Mouse (Mus musculus) fibroblast of lung, adult 2 months (primary cell): Measurements from ENCODE around the gene Lrrn2.
"Not testable (repeated sequence)": the region's sequence is repeated elsewhere in the genome, so short reads cannot be mapped to it uniquely, and the experiment has no call there.

ENCODE experiments used
- DNase-seq: peaks from one replicate; pipeline ENCODE4 v3.0.0-alpha.2; 2011; ENCODE audit warnings: low read depth

Gene Lrrn2

DNA sequence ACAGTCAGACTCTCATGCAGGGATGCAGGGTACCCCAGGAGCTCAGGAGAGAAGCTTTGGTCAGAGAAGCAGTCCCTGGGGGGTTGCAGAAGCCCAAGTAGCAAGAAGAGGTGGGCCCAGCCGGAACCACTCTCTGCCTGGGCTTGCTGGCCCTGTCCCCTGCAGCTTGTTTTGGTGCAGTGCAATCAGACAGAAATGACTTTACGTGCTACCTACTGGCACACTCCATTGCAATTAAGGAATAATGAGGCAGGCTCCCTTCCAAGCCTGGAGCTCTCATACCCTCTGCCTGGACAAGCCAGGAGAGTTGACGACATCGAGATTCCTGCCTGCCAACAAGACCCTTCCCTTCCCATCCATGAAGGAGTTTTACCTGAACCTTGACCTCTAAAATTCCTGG, 50.2 kb downstream of the Lrrn2 start:
- no peak for DNase-seq

DNA sequence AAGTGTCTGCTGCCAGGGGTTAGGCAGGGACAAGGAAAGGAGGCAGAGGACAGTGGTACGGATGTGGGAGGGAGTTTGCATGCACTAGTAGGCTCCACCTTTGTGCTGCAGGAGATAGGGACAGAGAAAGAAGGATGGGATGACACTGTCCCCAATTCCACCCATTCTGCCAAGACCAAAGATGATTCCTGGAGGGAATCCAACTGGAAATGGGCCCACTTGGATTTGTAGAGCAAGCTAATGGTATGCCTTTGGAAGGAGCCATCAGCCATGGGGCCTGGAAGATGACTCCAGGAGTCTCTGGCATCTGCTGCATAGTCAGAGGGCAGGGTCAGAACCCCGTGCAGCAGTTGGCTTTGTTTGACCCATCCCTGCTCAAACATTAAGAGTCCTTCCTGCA, 52.3 kb downstream of the Lrrn2 start:
- no peak for DNase-seq

DNA sequence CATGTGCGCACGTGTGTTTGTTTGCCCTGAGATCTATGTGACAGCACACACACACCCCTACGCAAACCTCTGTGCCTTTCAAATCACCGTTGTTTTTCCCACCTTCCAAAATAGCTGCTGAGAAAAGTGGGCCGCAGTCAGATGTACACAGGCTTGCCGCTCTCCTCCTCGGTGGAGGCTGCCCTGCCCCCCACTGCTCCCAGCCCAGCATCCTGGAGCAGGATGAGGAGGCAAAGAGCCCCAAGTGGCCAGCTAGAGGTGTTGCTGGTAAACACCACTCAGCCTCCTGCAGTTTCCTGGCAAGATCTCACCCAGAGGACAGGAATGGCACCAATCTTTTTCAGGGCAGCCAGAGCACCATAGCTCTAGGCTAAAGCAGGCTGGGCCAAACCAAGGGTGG, 54.8 kb downstream of the Lrrn2 start:
- no peak for DNase-seq

DNA sequence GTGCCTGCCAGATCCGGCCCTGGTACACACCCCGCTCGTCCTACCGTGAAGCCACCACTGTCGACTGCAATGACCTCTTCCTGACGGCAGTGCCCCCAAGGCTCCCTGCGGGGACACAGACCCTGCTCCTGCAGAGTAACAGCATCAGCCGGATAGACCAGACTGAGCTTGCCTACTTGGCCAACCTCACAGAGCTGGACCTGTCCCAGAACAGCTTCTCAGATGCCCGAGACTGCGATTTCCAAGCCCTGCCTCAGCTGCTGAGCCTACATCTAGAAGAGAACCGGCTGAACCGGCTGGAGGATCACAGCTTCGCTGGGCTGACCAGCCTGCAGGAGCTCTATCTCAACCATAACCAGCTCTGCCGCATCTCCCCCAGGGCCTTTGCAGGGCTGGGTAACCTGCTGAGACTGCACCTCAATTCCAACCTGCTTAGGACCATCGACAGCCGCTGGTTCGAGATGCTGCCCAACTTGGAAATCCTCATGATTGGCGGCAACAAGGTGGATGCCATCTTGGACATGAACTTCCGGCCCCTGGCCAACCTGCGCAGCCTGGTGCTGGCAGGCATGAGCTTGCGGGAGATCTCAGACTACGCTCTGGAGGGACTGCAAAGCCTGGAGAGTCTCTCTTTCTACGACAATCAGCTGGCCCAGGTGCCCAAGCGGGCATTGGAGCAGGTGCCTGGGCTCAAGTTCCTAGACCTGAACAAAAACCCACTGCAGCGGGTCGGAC, 57.4 kb downstream of the Lrrn2 start:
- no peak for DNase-seq

DNA sequence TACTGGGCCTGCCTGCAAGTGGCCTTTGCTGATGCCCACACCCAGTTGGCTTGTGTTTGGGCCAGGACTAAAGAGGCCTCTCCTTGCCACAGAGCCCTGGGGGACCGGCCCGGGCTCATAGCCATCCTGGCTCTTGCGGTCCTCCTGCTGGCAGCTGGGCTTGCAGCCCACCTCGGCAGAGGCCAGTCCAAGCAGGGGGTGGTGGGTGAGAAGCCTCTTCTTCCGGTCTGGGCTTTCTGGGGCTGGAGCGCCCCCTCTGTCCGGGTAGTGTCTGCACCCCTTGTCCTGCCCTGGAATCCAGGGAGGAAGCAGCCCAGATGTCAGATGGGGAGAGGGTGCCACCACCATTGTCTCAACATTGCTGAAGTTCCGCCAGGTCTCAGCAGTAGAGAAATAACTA, 58.9 kb downstream of the Lrrn2 start:
- no peak for DNase-seq

DNA sequence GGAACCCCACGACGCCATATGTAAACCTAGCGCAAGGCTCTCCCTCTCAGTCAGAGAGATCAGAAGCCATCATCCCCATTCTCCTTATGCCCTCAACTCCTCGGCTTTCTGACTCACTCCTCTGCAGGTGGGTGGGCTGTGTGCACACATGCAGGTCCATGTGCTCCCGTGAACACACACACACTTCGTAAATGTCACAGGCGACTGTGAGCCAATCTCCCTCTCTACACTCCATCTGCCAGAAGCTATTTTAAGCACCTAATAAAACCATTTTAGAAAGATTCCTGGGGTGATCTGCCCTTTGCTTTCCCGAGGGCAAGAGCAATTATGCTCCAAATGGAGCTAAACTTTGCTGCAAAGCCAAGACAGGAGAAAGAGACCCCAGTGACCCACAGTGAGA, 65.8 kb downstream of the Lrrn2 start:
- no peak for DNase-seq

DNA sequence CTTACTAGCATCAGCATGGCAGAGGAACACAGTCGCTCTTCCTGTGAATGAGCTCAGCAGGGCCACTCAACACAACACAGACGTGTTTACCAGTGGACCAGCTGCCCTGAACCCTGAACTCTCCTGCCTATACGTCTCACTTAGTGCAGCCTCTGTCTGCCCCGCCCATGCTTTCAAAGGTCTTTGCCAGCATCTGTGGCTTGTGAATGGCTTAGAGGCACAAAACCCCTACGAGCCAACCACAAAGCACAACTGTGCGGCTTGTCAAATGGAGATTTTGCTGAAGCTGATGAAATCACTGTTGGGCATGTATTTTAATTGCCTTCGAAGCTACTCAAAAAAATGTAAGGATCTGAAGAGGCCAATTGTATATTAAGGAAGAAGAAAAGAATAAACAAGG, 67.7 kb downstream of the Lrrn2 start:
- no peak for DNase-seq

DNA sequence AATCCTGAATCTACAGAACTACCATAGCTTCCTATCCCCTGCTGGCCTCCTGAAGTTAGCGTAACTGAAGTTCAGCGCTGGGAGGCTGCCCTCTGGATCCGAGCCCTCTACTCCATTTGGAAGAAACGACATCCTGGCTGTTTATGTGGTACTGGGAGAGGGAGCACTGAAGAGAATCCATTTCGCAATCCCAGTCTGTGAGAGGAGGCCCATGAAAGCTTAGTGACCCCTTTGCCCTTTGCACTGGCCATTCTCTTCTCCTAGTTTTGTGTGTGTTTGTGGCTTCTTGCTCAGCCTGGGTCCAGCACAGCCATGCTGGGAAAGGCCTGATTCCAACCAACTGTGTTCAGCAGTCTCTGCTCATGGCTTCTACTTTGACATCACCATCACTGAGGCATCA, 76.7 kb downstream of the Lrrn2 start:
- no peak for DNase-seq

DNA sequence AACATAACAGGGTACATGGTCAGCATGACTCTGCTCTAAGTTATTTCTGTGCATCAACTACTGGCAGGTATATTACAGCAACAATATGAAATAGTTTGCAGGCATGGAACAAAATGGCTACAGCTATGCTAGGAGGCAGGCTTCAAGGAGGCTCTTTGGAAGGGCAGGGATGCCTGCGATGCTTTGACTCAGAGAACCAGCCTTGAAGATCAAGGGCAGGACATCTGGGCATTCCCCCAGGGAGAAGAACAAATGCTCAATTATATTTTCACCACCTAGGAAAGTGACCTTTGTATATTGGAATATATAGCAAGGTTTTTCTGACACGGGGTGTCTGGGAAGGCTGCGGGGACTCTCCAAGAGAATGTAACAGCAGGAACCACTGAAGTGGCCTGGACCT, 81.7 kb downstream of the Lrrn2 start:
- no peak for DNase-seq

DNA sequence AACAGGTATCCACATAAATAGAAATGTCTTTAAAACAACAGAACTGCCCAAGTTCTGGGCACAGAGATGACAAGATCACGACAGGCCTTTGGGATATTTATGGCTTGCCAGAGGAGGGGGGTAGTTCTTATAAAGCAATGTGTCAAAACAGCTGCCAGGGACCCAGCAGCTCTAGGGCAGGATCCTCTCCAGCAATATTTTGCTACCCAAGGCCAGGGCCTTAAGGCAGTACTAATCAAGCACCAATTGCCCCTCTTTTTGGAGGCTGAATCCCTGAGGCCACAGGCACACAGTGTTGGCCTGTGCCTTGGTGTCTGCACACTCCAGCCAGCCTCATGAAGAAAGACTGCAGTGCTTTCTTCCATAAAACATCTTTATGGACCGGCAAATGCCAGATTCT, 84.0 kb downstream of the Lrrn2 start:
- no peak for DNase-seq

DNA sequence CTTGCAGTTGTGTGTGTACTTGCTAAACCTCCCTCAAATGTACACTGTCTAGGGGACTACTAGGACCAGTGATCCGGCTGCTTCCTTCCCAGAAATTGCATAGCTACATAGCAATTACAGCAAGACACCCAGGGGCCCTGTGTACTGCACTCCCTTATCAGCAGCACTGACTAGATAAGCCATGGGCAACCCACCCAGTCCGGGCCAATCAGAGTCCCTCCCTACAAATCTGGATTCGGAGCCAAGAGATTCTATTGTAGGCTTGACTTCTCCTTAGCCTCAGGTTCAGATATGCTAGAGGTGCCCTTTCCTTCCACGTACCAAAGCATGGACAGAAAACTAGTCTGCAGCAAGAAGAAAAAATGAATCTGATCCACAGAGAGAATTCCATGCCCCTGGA, 84.6 kb downstream of the Lrrn2 start:
- DNase-seq = no peak

DNA sequence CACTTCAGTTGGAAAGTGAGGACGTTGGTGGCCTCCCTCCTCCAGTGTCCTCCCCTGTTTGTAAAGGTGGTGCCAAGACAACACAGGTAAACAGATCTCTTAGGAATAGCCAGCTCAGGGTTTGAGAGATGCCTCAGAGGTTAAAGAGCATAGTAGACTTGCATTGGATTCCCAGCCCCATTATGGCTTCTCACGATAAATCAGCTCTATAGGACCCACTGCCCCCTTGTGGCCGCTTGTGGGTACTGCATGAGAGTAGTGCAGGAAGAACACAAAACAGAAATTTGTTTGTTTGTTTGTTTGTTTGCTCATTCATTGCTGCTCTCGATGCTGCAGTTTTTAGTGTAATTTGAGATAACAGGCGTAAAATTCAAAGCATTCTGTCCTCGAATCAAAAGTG, 88.6 kb downstream of the Lrrn2 start:
- DNase-seq = no peak

DNA sequence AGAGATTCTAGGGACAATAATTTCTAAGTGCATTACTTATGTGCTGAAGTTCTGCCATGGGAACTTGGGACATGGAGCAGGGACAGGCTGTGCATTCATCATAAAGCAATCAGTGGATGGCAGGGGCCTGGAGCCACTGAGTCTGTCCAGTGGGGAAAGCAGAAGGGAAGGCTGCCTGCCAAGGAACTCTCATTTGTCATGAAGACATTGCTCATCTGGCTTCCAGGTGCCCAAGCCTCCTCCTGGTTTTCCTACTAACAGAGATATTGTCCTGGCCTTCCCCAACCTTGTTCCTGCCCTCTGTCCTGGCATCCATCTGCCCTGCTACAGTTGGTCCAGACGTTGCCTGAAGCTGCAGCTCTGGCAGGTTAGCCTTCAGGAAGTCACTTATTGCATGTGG, 97.3 kb downstream of the Lrrn2 start:
- no peak for DNase-seq

DNA sequence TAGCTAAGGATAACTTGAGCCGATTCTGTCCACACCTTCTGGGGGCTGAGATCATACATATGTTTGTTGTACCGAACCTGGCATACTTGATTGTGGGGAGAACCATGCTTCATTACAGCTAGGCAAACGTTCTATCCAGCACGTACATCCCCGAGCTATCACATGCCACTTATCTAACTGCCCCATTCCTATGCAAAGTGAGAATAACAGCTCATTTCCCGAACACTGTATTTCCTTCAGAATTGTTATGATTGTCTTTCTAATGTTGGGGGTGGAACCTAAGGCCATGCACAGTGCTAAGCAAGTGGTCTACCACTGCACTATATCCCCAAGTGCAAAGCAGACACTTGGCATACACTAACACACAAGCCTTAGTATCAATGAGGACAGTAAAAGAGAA, 101.2 kb downstream of the Lrrn2 start:
- no peak for DNase-seq

DNA sequence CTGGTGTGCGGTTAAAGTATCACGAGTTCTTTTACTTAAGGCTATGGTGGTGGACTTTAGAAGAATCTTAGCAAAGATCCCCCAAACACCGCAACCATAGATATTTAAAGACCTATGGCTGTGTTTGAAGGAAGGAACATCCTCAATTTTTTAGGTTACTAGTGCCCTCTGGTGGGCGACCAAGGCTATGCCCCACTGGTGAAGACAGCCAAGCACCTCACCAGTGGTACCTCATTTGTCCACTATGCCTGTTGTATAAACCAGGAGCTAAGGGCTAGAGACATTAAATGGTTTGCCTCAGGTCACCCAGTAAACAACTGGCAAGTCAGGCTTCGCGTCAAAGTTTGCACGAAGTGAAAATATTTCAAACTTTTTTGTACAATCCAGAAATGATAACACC, 102.7 kb downstream of the Lrrn2 start:
- DNase-seq = peak; percentile 14

DNA sequence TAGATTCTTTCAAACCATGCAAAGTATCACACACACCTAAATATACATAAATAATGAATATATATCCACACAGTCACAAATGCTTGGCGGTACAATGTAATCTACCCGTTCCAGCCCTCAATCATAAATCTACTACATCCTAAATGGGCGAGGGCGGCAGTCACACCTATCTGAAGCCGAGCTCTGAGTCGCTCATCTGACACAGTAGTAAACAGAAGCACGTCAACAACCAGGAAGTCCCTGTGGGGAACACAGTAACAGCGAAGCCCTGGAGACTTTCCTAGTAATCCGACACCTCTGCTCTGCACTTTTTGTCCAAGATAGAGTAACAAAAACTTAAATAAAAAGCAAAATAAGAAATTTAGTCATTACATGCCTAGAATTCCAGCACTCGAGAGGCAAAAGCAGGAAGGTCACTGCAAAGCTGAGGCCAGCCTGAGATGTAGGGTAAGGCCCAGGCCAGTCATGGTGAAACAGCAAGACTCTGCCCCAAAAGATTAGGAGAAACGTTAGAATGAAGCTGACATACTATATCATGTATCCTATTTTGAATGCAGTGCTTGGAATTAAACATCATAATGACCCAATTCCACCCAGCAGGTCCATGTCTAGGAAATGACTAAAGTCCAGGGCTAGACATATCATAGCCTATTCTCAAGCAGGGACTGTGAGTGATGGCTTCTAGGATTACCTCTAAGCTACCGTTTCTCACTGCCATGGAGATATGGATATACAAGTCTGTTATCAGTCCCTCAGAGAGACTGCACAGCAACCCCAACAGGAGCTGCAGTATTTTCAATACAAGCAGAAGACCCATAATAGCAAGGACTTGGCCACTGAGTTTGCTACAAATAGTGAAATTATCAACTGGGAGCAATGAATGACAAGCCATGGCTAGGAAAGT, 108.7 kb downstream of the Lrrn2 start:
- DNase-seq = not testable (repeated sequence)
